Mouse (Mus musculus) left cerebral cortex, postnatal 4 days (tissue): ENCODE data around the gene Kdm6b. TPM values are rescaled to one million over a fixed set of nuclear protein-coding genes. Genes with fewer than 3 reads are reported as not detected.

Source experiments
- DNase-seq: peaks from one replicate; pipeline ENCODE4 v3.0.0-alpha.2; 2022
- intact Hi-C: fragments of 180-260 bp; cut with DNase I; formaldehyde crosslinking; loops from one replicate; pipeline ENCODE4 v1.15.1; 2025
- total RNA-seq, 2 experiments: library from RNA; stranded (reverse); gene quantifications; 2 replicates each; pipeline ENCODE4 v1.2.3; 2021

Kdm6b gene
- total RNA-seq, result 10 to 100 TPM; 77.2 to 85.8 TPM

GRCm38 (mm10) chr11:69413221-69414181 lies at the start of gene Kdm6b:
Kdm6b (minus strand) TSS chr11:69413675.
- intact Hi-C loops, result no loop called here
- peak; percentile 60 for DNase-seq

- no peak for DNase-seq
- intact Hi-C loops, result no loop called here
These were observed 48.1 kb upstream of the Kdm6b start for GRCm38 (mm10) chr11:69461568-69461967.

DNA sequence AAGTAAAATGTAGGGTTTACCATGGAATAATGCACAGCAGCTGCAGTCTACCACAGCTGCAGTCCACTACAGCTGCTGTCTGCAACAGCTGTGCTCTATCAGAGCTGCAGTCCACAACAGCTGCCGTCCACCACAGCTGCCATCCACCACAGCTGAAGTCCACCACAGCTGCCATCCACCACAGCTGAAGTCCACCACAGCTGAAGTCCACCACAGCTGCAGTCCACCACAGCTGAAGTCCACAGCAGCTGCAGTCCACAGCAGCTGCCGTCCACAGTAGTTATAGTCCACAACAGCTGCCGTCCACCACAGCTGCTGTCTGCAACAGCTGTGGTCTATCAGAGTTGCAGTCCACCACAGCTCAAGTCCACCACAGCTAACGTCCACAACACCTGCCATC lies 46.4 kb upstream of the Kdm6b start:
- intact Hi-C loops, result no loop called here
- no peak for DNase-seq

- intact Hi-C loops, result no loop called here
- DNase-seq, result peak; percentile 72
These were observed 43.6 kb upstream of the Kdm6b start for GRCm38 (mm10) chr11:69457006-69457579.

DNA sequence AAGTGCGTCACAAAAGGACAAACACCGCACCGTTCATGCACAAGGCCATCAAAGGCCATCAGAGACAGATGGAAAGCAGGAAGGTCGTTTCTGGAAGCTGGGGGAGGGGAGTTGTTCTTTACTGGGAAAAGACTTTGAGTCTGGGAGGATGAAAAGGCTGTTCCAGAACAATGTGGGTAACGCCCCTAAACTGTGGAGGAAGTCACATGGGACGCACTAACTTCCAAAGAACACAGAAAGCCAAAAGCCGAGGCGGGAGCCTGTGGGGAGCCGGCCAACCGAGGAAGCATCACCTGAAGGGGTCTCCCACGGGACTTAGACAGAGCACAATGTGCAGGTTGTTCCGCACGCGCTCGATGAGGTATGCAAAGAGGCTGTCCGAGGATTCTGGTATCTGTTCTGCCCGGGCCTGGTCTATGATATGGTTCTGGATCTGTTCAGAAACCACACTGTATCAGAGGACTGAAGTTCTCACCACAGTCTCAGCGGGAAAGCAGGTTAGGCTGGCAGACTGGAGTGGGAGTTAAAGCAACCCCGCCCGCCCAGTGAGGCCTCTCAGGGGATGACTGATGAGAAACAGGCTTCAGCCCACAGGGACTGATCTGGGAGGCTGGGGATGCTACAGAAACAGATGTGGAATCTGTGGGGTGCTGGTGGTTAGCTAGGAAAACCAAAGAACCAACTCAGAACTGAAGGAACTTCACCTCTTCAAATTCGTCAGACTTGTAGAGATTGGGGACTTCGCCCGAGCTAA lies 38.8 kb upstream of the Kdm6b start:
- DNase-seq, result no peak
- intact Hi-C loops, result no loop called here

GRCm38 (mm10) chr11:69447299-69447698 lies 33.8 kb upstream of the Kdm6b start:
- intact Hi-C loops, result no loop called here
- no peak for DNase-seq

- intact Hi-C loops, result no loop called here
These were observed 29.9 kb upstream of the Kdm6b start for GRCm38 (mm10) chr11:69443328-69443727.

GRCm38 (mm10) chr11:69437291-69437690 lies 23.8 kb upstream of the Kdm6b start:
- intact Hi-C loops, result no loop called here
- no peak for DNase-seq

More at GRCm38 (mm10) chr11:69443328-69443727, 29.9 kb upstream of the Kdm6b start:
- no peak for DNase-seq

GRCm38 (mm10) chr11:69433189-69433588 lies 19.7 kb upstream of the Kdm6b start:
- intact Hi-C loops, result no loop called here
- DNase-seq, result no peak

DNA sequence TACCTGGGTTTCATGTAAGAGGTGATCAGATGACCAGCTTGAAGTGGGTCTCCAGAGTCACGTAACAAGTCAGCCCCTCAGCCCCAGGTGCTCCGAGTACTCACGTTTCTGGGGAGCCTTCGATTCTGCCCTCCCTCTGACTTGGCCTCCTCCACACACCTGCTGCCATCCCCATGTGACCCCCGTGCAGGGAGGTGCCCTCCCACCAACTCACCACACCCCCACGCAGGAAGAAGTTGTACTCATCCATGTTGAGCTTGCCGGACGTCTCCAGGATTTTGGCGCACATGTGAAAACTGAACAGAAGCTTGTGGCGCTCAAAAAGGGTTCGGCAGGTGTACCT lies 19.1 kb upstream of the Kdm6b start:
- intact Hi-C loops, result no loop called here
- no peak for DNase-seq

DNA sequence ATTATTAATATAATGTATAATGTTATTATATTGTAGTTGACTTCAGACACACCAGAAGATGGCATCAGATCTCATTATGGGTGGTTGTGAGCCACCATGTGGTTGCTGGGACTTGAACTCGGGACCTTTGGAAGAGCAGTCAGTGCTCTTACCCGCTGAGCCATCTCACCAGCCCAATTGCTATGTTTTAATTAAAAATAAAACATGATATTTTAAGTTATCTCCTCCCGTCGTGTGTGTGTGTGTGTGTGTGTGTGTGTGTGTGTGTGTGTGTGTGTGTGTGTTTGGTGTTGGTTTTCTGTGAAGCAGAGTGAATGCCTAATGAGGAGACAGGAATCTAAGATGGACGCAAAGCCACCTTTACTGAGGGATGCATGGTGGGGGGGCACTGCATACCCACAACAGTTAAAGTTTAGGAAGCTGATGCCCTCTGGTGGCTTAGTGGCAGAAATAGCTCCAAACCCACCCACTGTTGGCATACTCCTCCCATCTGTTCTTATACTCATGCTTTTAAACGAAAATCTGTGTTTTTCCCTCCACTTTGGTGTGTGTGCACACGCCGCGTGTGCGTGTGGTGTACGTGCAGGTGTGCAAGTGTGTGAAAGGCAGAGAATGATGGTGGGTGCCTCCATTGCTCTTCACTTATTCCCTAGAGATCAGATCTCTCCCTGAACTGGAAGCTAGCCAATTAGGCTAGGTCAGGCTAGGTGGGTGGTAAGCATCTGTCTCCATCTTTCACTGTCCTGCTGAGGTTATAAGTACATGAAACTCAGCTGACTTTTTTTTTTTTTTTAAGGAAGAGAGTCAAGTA lies 18.6 kb upstream of the Kdm6b start:
- intact Hi-C loops, result no loop called here
- peak; percentile 86 for DNase-seq

DNA sequence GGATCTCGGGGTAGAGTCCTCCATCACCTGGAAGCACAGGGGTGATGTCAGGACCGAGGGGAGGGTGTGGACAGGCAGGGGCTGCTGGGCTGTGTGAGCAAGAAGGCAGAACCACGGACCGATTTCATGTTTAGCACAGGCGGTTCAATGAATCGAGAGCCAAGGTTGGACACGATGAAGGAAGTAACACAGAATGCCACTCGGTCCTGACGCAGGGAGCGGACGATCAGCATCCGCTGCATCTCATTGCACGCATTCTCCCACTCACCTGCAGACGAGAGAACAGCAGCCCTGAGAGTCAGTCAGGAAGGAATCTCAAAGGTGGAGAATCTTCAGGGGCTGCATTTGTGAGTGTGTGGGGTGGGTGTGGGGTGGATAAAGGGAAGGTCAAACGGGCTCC lies 17.2 kb upstream of the Kdm6b start:
- DNase-seq, result no peak
- intact Hi-C loops, result no loop called here

- no peak for DNase-seq
- intact Hi-C loops, result no loop called here
These were observed 15.8 kb upstream of the Kdm6b start for GRCm38 (mm10) chr11:69429313-69429712.

DNA sequence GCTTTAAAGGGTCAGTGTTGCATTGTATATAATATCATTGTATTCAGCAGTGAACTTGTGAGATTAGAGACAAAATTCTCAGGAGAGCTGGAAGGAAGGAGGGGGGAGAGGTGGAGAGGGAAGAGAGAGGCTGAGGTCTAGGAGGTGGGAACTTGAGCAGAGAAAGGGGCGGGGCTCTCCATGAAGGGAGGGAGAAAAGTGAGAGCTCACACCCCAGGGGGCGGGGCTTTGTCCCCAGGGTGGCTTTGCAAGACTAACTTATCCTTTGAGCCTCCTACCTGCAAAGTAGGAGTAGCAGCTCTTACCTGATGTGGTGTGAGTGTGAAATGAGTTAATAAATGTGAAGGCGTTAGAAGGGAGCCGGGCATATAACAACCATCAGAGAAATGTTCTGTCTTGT lies 15.3 kb upstream of the Kdm6b start:
- intact Hi-C loops, result no loop called here
- no peak for DNase-seq

DNA sequence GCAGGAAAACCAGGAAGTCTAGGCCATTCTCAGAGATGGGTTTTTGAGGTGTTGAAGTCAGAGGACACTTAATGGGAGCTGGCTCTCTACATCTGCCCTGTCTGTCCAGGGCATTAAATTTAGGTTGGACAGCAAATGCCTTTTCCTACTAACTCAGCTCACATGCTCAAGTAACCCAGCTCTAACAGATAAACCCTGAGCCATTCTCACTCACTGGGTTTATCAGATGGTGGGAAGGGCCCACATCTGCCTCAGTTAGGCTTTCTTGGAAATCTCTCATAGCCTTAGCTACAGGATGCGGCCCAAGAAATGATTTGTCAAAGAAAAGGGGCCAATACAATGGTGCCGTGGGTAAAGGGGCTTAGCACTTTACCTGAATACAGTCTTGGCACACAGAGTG lies 12.8 kb upstream of the Kdm6b start:
- DNase-seq, result no peak
- intact Hi-C loops, result no loop called here

- intact Hi-C loops, result no loop called here
- no peak for DNase-seq
These were observed 10.4 kb upstream of the Kdm6b start for GRCm38 (mm10) chr11:69423885-69424284.

DNA sequence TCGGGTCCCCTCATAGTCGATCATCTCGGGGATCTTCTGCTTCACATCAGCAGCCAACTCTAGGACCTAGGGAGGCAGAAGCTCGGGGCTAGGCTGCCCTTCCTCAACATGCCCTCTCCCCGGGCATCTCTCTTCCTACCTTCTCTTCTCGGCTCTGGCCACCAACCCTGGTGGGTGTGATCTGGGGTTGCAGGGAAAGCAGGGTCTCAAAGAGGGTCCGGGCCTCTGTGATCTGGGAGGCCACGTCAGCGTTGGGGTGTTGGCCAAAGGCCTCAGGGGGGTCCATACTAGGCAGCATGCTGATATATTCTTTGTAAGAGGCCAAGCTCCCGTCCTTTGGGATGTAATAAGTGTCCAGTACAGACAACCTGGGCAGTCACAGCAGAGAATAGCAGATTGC lies 9.4 kb upstream of the Kdm6b start:
- DNase-seq, result no peak
- intact Hi-C loops, result no loop called here

DNA sequence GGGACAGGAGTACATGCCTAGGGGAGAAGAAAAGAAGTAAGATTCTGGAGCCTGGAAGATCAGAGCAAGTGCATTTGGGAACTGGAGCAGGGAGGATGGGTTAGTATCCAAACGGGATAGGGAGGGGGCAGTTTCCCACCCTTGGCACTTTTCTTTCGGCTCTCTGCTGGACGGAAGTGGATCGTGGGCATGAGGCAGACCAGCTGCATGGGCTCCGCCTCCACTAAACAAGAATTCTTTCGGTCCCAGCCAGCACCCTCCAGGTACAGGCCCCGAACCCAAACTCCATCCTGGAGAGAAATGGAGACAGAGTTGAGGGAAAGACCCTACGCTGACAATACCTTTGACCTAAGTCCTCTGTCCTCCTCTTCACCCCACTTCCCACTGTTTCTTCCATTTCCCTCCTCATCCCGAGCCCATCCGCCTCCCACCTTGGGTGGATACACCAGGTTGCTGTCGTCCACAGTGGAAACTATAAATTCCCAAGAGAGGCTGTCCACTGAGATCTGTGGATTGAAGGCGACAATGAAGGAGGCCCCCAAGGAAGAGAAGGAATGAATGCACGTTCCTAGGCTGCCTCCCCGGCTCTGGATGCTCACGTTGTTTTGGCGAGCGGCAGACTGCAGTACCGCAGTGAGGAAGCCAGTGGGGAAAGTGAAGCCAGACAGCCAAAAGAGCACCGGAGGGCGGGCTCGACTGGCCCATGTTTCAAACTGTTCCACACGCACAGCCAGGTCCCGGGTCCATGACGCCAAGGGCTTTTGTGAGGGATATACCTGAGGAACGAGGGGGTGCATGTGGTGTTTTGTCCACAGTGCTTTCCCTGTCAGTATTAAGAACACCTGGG lies 7.9 kb upstream of the Kdm6b start:
- intact Hi-C loops, result no loop called here
- DNase-seq, result no peak

GRCm38 (mm10) chr11:69420554-69421000 lies 7.1 kb upstream of the Kdm6b start:
- DNase-seq, result no peak
- intact Hi-C loops, result no loop called here
